Mouse (Mus musculus): ENCODE measurements at regions not wholly inside any gene's neighbourhood (a gene's known extent, or its start where the extent isn't known, plus 50 kb on each side); places are given as distances from the start of the nearest gene placed in this dataset.

GRCm38 (mm10) chr2:133371490-133372215 lies 180.3 kb upstream of the Bmp2 start:
- Histone ChIP-seq H3K4me2 (no peak overlapping the region), H3K9ac (no peak overlapping the region), H3K36me3 (no peaks in the 10 kb centered on the region), H3K27ac (no peak overlapping the region), H3K27me3 (no peaks in the 10 kb centered on the region), H3K4me3 (no peak overlapping the region), H3K4me1 (replicated peaks) (peaks cover 12% of the 10 kb centered on the region), H3K9me3 (replicated peaks) (no peaks in the 10 kb centered on the region)
- 78% methylated on average over 12 of the region's 12 CpGs for WGBS
- ATAC-seq (replicated peaks; ENCODE audit: insufficient number of reproducible peaks, insufficient read depth, low FRiP score, low read depth): no peak

GRCm38 (mm10) chr2:133373543-133373942 lies 178.4 kb upstream of the Bmp2 start:
- Histone ChIP-seq H3K4me1 (replicated peaks) (peaks cover 12% of the 10 kb centered on the region), H3K9ac (no peak overlapping the region), H3K36me3 (no peaks in the 10 kb centered on the region), H3K27ac (no peak overlapping the region), H3K4me3 (no peak overlapping the region), H3K27me3 (no peaks in the 10 kb centered on the region), H3K9me3 (replicated peaks) (no peaks in the 10 kb centered on the region), H3K4me2 (no peak overlapping the region)
- 19% methylated on average over 4 of the region's 4 CpGs for whole genome bisulfite sequencing
- ATAC-seq (replicated peaks; ENCODE audit: insufficient number of reproducible peaks, insufficient read depth, low FRiP score, low read depth): no peak

- WGBS: 59% methylated on average over 3 of the region's 3 CpGs
These were observed 170.9 kb upstream of the Bmp2 start for GRCm38 (mm10) chr2:133381054-133381453.

GRCm38 (mm10) chr2:133383135-133383920 lies 168.6 kb upstream of the Bmp2 start:
- Histone ChIP-seq H3K9ac (no peak overlapping the region), H3K36me3 (no peaks in the 10 kb centered on the region), H3K4me3 (no peak overlapping the region), H3K27me3 (no peaks in the 10 kb centered on the region), H3K9me3 (replicated peaks) (no peaks in the 10 kb centered on the region), H3K4me1 (replicated peaks) (no peaks in the 10 kb centered on the region), H3K27ac (no peak overlapping the region), H3K4me2 (no peak overlapping the region)
- no peak for ATAC-seq (replicated peaks; ENCODE audit: insufficient number of reproducible peaks, insufficient read depth, low FRiP score, low read depth)
- 89% methylated on average over 3 of the region's 3 CpGs for WGBS

More at GRCm38 (mm10) chr2:133381054-133381453, 170.9 kb upstream of the Bmp2 start:
- H3K27ac ChIP-seq: no peak overlapping the region
- no peak overlapping the region for H3K4me3 ChIP-seq
- H3K9ac ChIP-seq: no peak overlapping the region
- no peaks in the 10 kb centered on the region for H3K4me1 ChIP-seq (replicated peaks)
- H3K36me3 ChIP-seq: no peaks in the 10 kb centered on the region
- no peaks in the 10 kb centered on the region for H3K9me3 ChIP-seq (replicated peaks)
- H3K4me2 ChIP-seq: no peak overlapping the region
- no peak for ATAC-seq (replicated peaks; ENCODE audit: insufficient number of reproducible peaks, insufficient read depth, low FRiP score, low read depth)
- H3K27me3 ChIP-seq: no peaks in the 10 kb centered on the region

GRCm38 (mm10) chr2:133385297-133385696 lies 166.7 kb upstream of the Bmp2 start:
- H3K4me1 ChIP-seq (replicated peaks): no peaks in the 10 kb centered on the region

GRCm38 (mm10) chr2:133387349-133387748 lies 164.6 kb upstream of the Bmp2 start:
- no peaks in the 10 kb centered on the region for H3K9me3 ChIP-seq (replicated peaks)
- 88% methylated on average over 3 of the region's 3 CpGs for WGBS
- H3K4me2 ChIP-seq: no peak overlapping the region
- H3K27ac ChIP-seq: no peak overlapping the region
- H3K4me1 ChIP-seq (replicated peaks): no peaks in the 10 kb centered on the region
- no peaks in the 10 kb centered on the region for H3K27me3 ChIP-seq
- H3K4me3 ChIP-seq: no peak overlapping the region
- no peaks in the 10 kb centered on the region for H3K36me3 ChIP-seq
- ATAC-seq (replicated peaks; ENCODE audit: insufficient number of reproducible peaks, insufficient read depth, low FRiP score, low read depth): no peak
- no peak overlapping the region for H3K9ac ChIP-seq

More at GRCm38 (mm10) chr2:133385297-133385696, 166.7 kb upstream of the Bmp2 start:
- Histone ChIP-seq H3K27ac (no peak overlapping the region), H3K9ac (no peak overlapping the region), H3K36me3 (no peaks in the 10 kb centered on the region), H3K4me2 (no peak overlapping the region), H3K4me3 (no peak overlapping the region), H3K9me3 (replicated peaks) (no peaks in the 10 kb centered on the region), H3K27me3 (no peaks in the 10 kb centered on the region)
- no peak for ATAC-seq (replicated peaks; ENCODE audit: insufficient number of reproducible peaks, insufficient read depth, low FRiP score, low read depth)
- 68% methylated on average over 2 of the region's 2 CpGs for WGBS

GRCm38 (mm10) chr2:133392298-133392697 lies 159.7 kb upstream of the Bmp2 start:
- Histone ChIP-seq H3K9me3 (replicated peaks) (no peaks in the 10 kb centered on the region), H3K9ac (no peak overlapping the region), H3K27ac (no peak overlapping the region), H3K4me3 (no peak overlapping the region), H3K36me3 (no peaks in the 10 kb centered on the region), H3K27me3 (no peaks in the 10 kb centered on the region), H3K4me1 (replicated peaks) (no peaks in the 10 kb centered on the region), H3K4me2 (no peak overlapping the region)
- WGBS: 71% methylated on average over 9 of the region's 9 CpGs
- no peak for ATAC-seq (replicated peaks; ENCODE audit: insufficient number of reproducible peaks, insufficient read depth, low FRiP score, low read depth)

- WGBS: 13% methylated on average over 2 of the region's 2 CpGs
- H3K4me1 ChIP-seq (replicated peaks): no peaks in the 10 kb centered on the region; the same call in 1 of the 2 replicates
- H3K36me3 ChIP-seq: no peaks in the 10 kb centered on the region
- ATAC-seq (replicated peaks; ENCODE audit: insufficient number of reproducible peaks, insufficient read depth, low FRiP score, low read depth): no peak
- H3K4me3 ChIP-seq: no peak overlapping the region
- H3K9me3 ChIP-seq (replicated peaks): no peaks in the 10 kb centered on the region
- H3K9ac ChIP-seq: no peak overlapping the region
- H3K27ac ChIP-seq: no peak overlapping the region
- H3K27me3 ChIP-seq: no peaks in the 10 kb centered on the region
- H3K4me2 ChIP-seq: no peak overlapping the region
These were observed 154.4 kb upstream of the Bmp2 start for GRCm38 (mm10) chr2:133397566-133397965.

- Histone ChIP-seq H3K27ac (no peak overlapping the region), H3K9ac (no peak overlapping the region)
- ATAC-seq (replicated peaks; ENCODE audit: insufficient number of reproducible peaks, insufficient read depth, low FRiP score, low read depth): no peak
These were observed 152.8 kb upstream of the Bmp2 start for GRCm38 (mm10) chr2:133399059-133399690.

GRCm38 (mm10) chr2:133400963-133401362 lies 151.0 kb upstream of the Bmp2 start:
- Histone ChIP-seq H3K4me3 (no peak overlapping the region), H3K9me3 (replicated peaks) (no peaks in the 10 kb centered on the region), H3K27ac (no peak overlapping the region), H3K9ac (no peak overlapping the region), H3K4me2 (no peak overlapping the region), H3K36me3 (no peaks in the 10 kb centered on the region), H3K27me3 (no peaks in the 10 kb centered on the region), H3K4me1 (replicated peaks) (no peaks in the 10 kb centered on the region; the same call in 1 of the 2 replicates)
- 53% methylated on average over 3 of the region's 3 CpGs for WGBS
- no peak for ATAC-seq (replicated peaks; ENCODE audit: insufficient number of reproducible peaks, insufficient read depth, low FRiP score, low read depth)

More at GRCm38 (mm10) chr2:133399059-133399690, 152.8 kb upstream of the Bmp2 start:
- no peak overlapping the region for H3K4me2 ChIP-seq
- no peak overlapping the region for H3K4me3 ChIP-seq
- WGBS: 71% methylated on average over 5 of the region's 5 CpGs
- no peaks in the 10 kb centered on the region for H3K36me3 ChIP-seq
- H3K27me3 ChIP-seq: no peaks in the 10 kb centered on the region
- H3K4me1 ChIP-seq (replicated peaks): no peaks in the 10 kb centered on the region; the same call in 1 of the 2 replicates
- H3K9me3 ChIP-seq (replicated peaks): no peaks in the 10 kb centered on the region

- Histone ChIP-seq H3K27me3 (no peaks in the 10 kb centered on the region), H3K4me1 (replicated peaks) (no peaks in the 10 kb centered on the region), H3K9ac (no peak overlapping the region), H3K4me3 (no peak overlapping the region), H3K36me3 (no peaks in the 10 kb centered on the region), H3K9me3 (replicated peaks) (no peaks in the 10 kb centered on the region), H3K27ac (no peak overlapping the region), H3K4me2 (no peak overlapping the region)
- ATAC-seq (replicated peaks; ENCODE audit: insufficient number of reproducible peaks, insufficient read depth, low FRiP score, low read depth): no peak
- 65% methylated on average over 8 of the region's 8 CpGs for WGBS
These were observed 134.9 kb upstream of the Bmp2 start for GRCm38 (mm10) chr2:133416990-133417581.

All from heart, embryonic 15.5 days (tissue).